Mouse (Mus musculus): ENCODE results near the gene Coq8a. TPM values are rescaled to one million over a fixed set of nuclear protein-coding genes. Genes with fewer than 3 reads are reported as not detected.

Coq8a gene
- polyA plus RNA-seq, 1 experiment from 2014 or later, result 2.2 TPM

DNA sequence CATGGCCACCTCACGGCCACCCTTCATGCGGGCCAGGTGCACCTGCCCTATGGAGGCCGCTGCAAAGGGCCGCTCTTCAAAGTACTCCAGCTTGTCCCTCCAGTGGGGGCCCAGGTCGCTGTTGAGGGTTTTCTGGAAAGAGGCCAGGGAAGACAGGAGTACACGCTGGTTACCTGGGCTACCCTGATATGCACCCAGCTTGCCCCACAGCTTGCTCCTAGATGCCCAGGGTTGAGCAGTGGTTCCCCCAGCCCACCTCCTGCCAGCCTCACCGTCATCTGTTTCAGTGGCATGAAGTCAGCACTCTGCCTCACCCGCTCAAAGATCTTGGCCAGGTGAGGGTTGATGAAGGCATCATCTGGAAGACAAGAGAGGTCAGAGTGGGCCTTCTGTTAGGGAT is 29.3 kb downstream of the Coq8a start:
- peaks cover 13% of the 10 kb centered on the region; the same call in 1 of the 2 replicates for H3K36me3 ChIP-seq
- H3K4me2 ChIP-seq (replicated peaks), result no peak overlapping the region
- no peak overlapping the region for H3K27ac ChIP-seq
- no peaks in the 10 kb centered on the region for H3K4me1 ChIP-seq (replicated peaks)
- no peaks in the 10 kb centered on the region for H3K9me3 ChIP-seq
- no peaks in the 10 kb centered on the region for H3K27me3 ChIP-seq
- no peak overlapping the region for H3K4me3 ChIP-seq (replicated peaks)
- H3K9ac ChIP-seq (replicated peaks), result no peak overlapping the region
- 94% methylated on average over 8 of the region's 8 CpGs for WGBS
- no peak for ATAC-seq

DNA sequence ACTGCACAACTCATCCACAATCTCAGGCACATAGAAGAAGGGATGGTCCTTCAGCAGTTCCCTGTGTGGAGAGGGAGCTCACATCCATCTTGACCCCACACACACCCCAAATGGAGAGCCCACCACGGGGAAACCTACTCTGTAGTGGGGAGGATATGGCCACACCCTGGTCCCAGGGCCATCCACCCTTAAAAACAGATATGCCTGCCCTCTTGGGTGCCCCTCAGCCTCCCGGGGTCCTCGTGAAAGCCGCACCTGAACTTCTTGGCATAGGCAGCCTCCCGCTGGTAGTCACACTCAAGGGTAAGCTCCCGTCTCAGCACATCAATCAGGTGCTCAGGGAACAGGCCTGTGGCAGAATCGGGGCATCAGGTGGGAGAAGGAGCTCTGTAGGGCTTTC is 30.2 kb downstream of the Coq8a start:
- Histone ChIP-seq H3K27ac (no peak overlapping the region), H3K4me1 (replicated peaks) (no peaks in the 10 kb centered on the region), H3K4me3 (replicated peaks) (no peak overlapping the region), H3K9me3 (no peaks in the 10 kb centered on the region), H3K9ac (replicated peaks) (no peak overlapping the region), H3K36me3 (peaks cover 13% of the 10 kb centered on the region; the same call in 1 of the 2 replicates), H3K4me2 (replicated peaks) (no peak overlapping the region), H3K27me3 (no peaks in the 10 kb centered on the region)
- 87% methylated on average over 7 of the region's 7 CpGs for WGBS
- ATAC-seq, result no peak

GRCm38 (mm10) chr1:180168294-180168693 is 31.1 kb downstream of the Coq8a start:
- Histone ChIP-seq H3K4me1 (replicated peaks) (no peaks in the 10 kb centered on the region), H3K4me3 (replicated peaks) (no peak overlapping the region), H3K9ac (replicated peaks) (no peak overlapping the region), H3K27me3 (no peaks in the 10 kb centered on the region), H3K4me2 (replicated peaks) (no peak overlapping the region), H3K9me3 (no peaks in the 10 kb centered on the region), H3K36me3 (peaks cover 17% of the 10 kb centered on the region; the same call in 1 of the 2 replicates), H3K27ac (no peak overlapping the region)
- ATAC-seq, result no peak
- 96% methylated on average over 6 of the region's 6 CpGs for WGBS

DNA sequence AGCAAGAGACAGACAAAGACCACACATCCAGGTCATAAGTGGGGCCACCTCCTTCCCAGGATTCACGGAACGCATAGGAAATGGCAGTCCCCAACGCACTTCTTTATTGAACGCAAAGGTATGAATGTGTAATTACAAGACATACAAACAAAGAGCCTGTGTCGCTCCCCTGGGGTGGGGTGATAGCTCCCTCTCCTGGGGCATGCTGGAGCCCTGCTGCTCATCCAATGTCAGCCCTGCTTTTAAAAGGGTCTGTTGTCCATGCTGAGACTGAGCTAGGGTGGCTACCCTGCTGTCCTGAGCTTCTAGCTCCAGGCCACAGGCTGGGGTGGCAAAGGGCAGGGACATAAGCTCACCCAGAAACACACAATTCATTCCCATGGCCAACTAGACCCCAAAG is 32.9 kb downstream of the Coq8a start:
- 87% methylated on average over 5 of the region's 5 CpGs for WGBS
- no peak for ATAC-seq
- H3K27me3 ChIP-seq, result no peaks in the 10 kb centered on the region
- H3K4me2 ChIP-seq (replicated peaks), result no peak overlapping the region
- H3K27ac ChIP-seq, result no peak overlapping the region
- no peak overlapping the region for H3K9ac ChIP-seq (replicated peaks)
- H3K4me3 ChIP-seq (replicated peaks), result no peak overlapping the region
- peaks cover 34% of the 10 kb centered on the region for H3K36me3 ChIP-seq
- no peaks in the 10 kb centered on the region for H3K9me3 ChIP-seq
- H3K4me1 ChIP-seq (replicated peaks), result no peaks in the 10 kb centered on the region

- Histone ChIP-seq H3K27me3 (no peaks in the 10 kb centered on the region), H3K4me2 (replicated peaks) (no peak overlapping the region), H3K9ac (replicated peaks) (no peak overlapping the region), H3K27ac (no peak overlapping the region), H3K9me3 (no peaks in the 10 kb centered on the region), H3K36me3 (peaks cover 56% of the 10 kb centered on the region), H3K4me3 (replicated peaks) (no peak overlapping the region), H3K4me1 (replicated peaks) (no peaks in the 10 kb centered on the region)
- 85% methylated on average over 7 of the region's 7 CpGs for WGBS
- ATAC-seq, result no peak
Measured at GRCm38 (mm10) chr1:180162986-180163385, 36.4 kb downstream of the Coq8a start.

- Histone ChIP-seq H3K4me3 (replicated peaks) (no peak overlapping the region), H3K9me3 (no peaks in the 10 kb centered on the region), H3K27me3 (no peaks in the 10 kb centered on the region), H3K9ac (replicated peaks) (no peak overlapping the region), H3K27ac (no peak overlapping the region), H3K4me2 (replicated peaks) (no peak overlapping the region), H3K36me3 (peaks cover 54% of the 10 kb centered on the region), H3K4me1 (replicated peaks) (no peaks in the 10 kb centered on the region)
- 84% methylated on average over 20 of the region's 20 CpGs for WGBS
- no peak for ATAC-seq
Measured at GRCm38 (mm10) chr1:180161566-180162355, 37.6 kb downstream of the Coq8a start.

- no peak overlapping the region for H3K27ac ChIP-seq
- WGBS, result 75% methylated on average over 3 of the region's 3 CpGs
- no peak for ATAC-seq
Measured at GRCm38 (mm10) chr1:180161160-180161559, 38.2 kb downstream of the Coq8a start.

GRCm38 (mm10) chr1:180160545-180160944 is 38.9 kb downstream of the Coq8a start:
- H3K9me3 ChIP-seq, result no peaks in the 10 kb centered on the region
- no peak overlapping the region for H3K4me2 ChIP-seq (replicated peaks)
- peaks cover 49% of the 10 kb centered on the region for H3K36me3 ChIP-seq
- 86% methylated on average over 2 of the region's 2 CpGs for WGBS
- H3K9ac ChIP-seq (replicated peaks), result no peak overlapping the region
- ATAC-seq, result no peak
- H3K4me3 ChIP-seq (replicated peaks), result no peak overlapping the region
- H3K27me3 ChIP-seq, result no peaks in the 10 kb centered on the region
- H3K4me1 ChIP-seq (replicated peaks), result no peaks in the 10 kb centered on the region
- no peak overlapping the region for H3K27ac ChIP-seq

More at GRCm38 (mm10) chr1:180161160-180161559, 38.2 kb downstream of the Coq8a start:
- H3K9ac ChIP-seq (replicated peaks), result no peak overlapping the region
- no peak overlapping the region for H3K4me3 ChIP-seq (replicated peaks)
- H3K4me1 ChIP-seq (replicated peaks), result no peaks in the 10 kb centered on the region
- no peaks in the 10 kb centered on the region for H3K9me3 ChIP-seq
- no peak overlapping the region for H3K4me2 ChIP-seq (replicated peaks)
- no peaks in the 10 kb centered on the region for H3K27me3 ChIP-seq
- peaks cover 49% of the 10 kb centered on the region for H3K36me3 ChIP-seq

- no peak overlapping the region for H3K4me3 ChIP-seq (replicated peaks)
- no peak overlapping the region for H3K9ac ChIP-seq (replicated peaks)
- H3K4me1 ChIP-seq (replicated peaks), result no peaks in the 10 kb centered on the region
- ATAC-seq, result no peak
- no peak overlapping the region for H3K27ac ChIP-seq
- WGBS, result 91% methylated on average over 2 of the region's 2 CpGs
- H3K36me3 ChIP-seq, result peaks cover 48% of the 10 kb centered on the region
- H3K9me3 ChIP-seq, result no peaks in the 10 kb centered on the region
- H3K4me2 ChIP-seq (replicated peaks), result no peak overlapping the region
- no peaks in the 10 kb centered on the region for H3K27me3 ChIP-seq
Measured at GRCm38 (mm10) chr1:180158648-180159047, 40.8 kb downstream of the Coq8a start.

- Histone ChIP-seq H3K4me2 (replicated peaks) (no peak overlapping the region), H3K9ac (replicated peaks) (no peak overlapping the region), H3K9me3 (no peaks in the 10 kb centered on the region), H3K36me3 (peaks cover 45% of the 10 kb centered on the region), H3K27me3 (no peaks in the 10 kb centered on the region), H3K4me1 (replicated peaks) (no peaks in the 10 kb centered on the region), H3K27ac (no peak overlapping the region), H3K4me3 (replicated peaks) (no peak overlapping the region)
- 81% methylated on average over 8 of the region's 8 CpGs for WGBS
- ATAC-seq, result no peak
Measured at GRCm38 (mm10) chr1:180151191-180151590, 48.2 kb downstream of the Coq8a start.

DNA sequence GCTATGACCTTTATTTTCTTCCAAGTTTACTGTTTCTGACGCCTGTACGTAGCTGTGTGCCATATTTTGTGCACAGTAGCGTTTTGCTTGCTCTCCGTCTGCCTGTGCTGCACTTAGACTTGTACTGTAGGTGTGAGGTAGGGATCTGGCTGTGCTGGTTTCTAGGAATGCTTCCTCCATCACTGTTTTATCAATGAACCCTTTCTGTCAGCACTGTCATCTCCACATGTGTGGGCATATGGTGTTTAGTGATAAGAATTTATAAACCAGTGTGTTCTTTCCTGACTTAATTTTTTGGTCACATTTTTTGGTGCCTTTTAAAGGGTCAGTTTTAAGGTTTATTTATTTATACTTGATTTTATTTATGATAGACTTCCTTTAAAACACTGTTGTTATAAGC is 50.8 kb downstream of the Coq8a start:
- peaks cover 43% of the 10 kb centered on the region for H3K36me3 ChIP-seq

DNA sequence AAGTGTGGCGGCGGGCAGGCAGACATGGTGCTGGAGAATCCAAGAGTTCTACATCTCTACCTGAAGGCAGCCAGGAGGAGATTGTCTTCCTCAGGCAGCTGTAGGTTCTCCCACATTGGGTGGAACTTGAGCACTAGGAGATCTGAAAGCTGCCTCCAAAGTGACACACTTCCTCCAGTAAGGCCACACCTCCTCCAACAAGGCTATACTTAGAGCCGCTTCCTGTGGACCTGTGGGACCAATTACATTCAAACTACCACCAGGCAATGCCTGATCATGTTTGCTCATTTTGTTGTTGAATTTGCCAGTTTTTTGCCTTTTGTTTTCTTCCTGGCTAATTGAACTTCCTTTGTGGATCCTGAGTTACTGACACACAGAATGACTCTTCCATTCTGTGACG is 51.4 kb downstream of the Coq8a start:
- ATAC-seq, result no peak
- WGBS, result 93% methylated on average over 4 of the region's 4 CpGs
- peaks cover 47% of the 10 kb centered on the region for H3K36me3 ChIP-seq

More for the DNA sequence above, 50.8 kb downstream of the Coq8a start:
- WGBS, result 96% methylated on average over 4 of the region's 4 CpGs
- Histone ChIP-seq H3K27me3 (no peaks in the 10 kb centered on the region), H3K4me3 (replicated peaks) (no peak overlapping the region), H3K4me1 (replicated peaks) (no peaks in the 10 kb centered on the region), H3K9me3 (no peaks in the 10 kb centered on the region), H3K27ac (no peak overlapping the region), H3K4me2 (replicated peaks) (no peak overlapping the region), H3K9ac (replicated peaks) (no peak overlapping the region)
- no peak for ATAC-seq

DNA sequence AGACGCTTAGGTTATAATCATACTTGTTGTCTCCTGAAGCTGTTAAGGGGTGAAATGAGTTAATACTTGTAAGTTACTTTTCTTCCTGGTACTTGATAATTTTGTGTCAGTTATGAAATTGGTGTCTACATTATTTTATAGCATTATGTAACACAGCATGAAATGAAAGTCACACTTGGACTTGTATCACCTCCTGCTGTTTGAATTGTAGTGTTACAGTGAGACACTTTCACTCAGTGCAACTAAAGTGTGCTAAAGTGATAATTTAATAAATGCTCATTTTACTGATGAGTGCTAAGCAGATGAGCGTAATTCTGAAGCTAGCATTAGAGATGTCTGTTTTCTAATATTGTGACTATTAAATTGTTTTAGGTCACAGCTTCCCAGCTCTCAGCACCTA is 58.4 kb downstream of the Coq8a start:
- Histone ChIP-seq H3K4me3 (replicated peaks) (no peak overlapping the region), H3K9ac (replicated peaks) (no peak overlapping the region), H3K4me1 (replicated peaks) (no peaks in the 10 kb centered on the region), H3K27ac (no peak overlapping the region), H3K36me3 (peaks cover 50% of the 10 kb centered on the region), H3K4me2 (replicated peaks) (no peak overlapping the region), H3K27me3 (no peaks in the 10 kb centered on the region), H3K9me3 (no peaks in the 10 kb centered on the region)
- WGBS, result 95% methylated on average over 2 of the region's 2 CpGs
- no peak for ATAC-seq

More for the DNA sequence above, 51.4 kb downstream of the Coq8a start:
- no peaks in the 10 kb centered on the region for H3K9me3 ChIP-seq
- H3K27me3 ChIP-seq, result no peaks in the 10 kb centered on the region
- no peak overlapping the region for H3K4me3 ChIP-seq (replicated peaks)
- no peaks in the 10 kb centered on the region for H3K4me1 ChIP-seq (replicated peaks)
- H3K4me2 ChIP-seq (replicated peaks), result no peak overlapping the region
- no peak overlapping the region for H3K9ac ChIP-seq (replicated peaks)
- no peak overlapping the region for H3K27ac ChIP-seq
